Mouse (Mus musculus): Measurements from ENCODE around the gene Olfr914. TPM values are rescaled to one million over a fixed set of nuclear protein-coding genes. Genes with fewer than 3 reads are reported as not detected.

The Olfr914 gene
- polyA plus RNA-seq (2012; fragmentation: generic; extraction: Trizol): not detected
- long read RNA-seq, experiment 1: 0 reads
- long read RNA-seq, experiment 2: 0 reads

GRCm38 (mm10) chr9:38604802-38605201 is at the start of gene Olfr914:
Gene Olfr914, plus strand, starts transcription at chr9:38605102.
- no peaks in the 10 kb centered on the region for H3K27me3 ChIP-seq (ENCODE audit: control insufficient read depth, insufficient read depth, insufficient read length)
- H3K79me2 ChIP-seq (ENCODE audit: control insufficient read depth, insufficient read depth): no peaks in the 10 kb centered on the region
- TF ChIP-seq USF1 (IDR thresholded peaks at IDR 0.05; ENCODE audit: low read depth) (no peak), CTCF (IDR thresholded peaks at IDR 0.05; ENCODE audit: control insufficient read depth, insufficient read depth, insufficient read length) (no peak), CEBPB (IDR thresholded peaks at IDR 0.05; ENCODE audit: low read depth) (no peak), MYOG (IDR thresholded peaks at IDR 0.05; ENCODE audit: control insufficient read depth, extremely low read depth, insufficient read length) (no peak), FOSL1 (IDR thresholded peaks at IDR 0.05; ENCODE audit: insufficient read depth, low read length, poor library complexity, severe bottlenecking) (no peak), MYOD1 (IDR thresholded peaks at IDR 0.05; ENCODE audit: control insufficient read depth, insufficient read length, low read depth) (no peak), MAX (IDR thresholded peaks at IDR 0.05) (no peak)
- no peaks in the 10 kb centered on the region for H3K79me3 ChIP-seq (ENCODE audit: low read depth)
- no peak within 1 kb of the TSS for H3K4me3 ChIP-seq (ENCODE audit: insufficient read depth, poor library complexity, severe bottlenecking)
- H3ac ChIP-seq (ENCODE audit: control insufficient read depth, insufficient read length, low read depth): no peak within 1 kb of the TSS
- no peaks in the 10 kb centered on the region for H3K36me3 ChIP-seq (ENCODE audit: control insufficient read depth, insufficient read depth)

DNA sequence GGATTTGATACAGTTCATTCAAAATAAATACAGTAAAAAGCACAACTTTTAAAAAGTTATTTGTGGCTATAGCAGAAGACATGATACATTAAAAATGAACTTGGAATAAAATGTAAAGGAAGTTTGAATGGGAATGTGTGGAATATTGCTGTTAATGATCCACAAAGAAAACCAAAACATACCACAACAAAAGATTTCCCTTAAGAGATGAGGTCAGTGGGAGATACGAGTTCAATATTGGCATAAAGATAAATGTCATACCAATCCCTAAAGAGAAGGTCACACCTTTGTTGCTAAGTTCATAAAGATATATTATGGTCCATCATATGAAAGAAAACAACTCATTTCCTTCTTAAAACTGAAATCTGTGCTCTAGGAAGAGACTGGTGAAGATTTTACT is 25.0 kb upstream of the Olfr914 start, which contains the start of gene Olfr912:
TSS of gene Olfr912 (plus strand) at position 301 of the 400 bp plus-strand sequence.
- H3K79me2 ChIP-seq (ENCODE audit: control insufficient read depth, insufficient read depth): no peaks in the 10 kb centered on the region
- TF ChIP-seq FOSL1 (IDR thresholded peaks at IDR 0.05; ENCODE audit: insufficient read depth, low read length, poor library complexity, severe bottlenecking) (no peak), USF1 (IDR thresholded peaks at IDR 0.05; ENCODE audit: low read depth) (no peak)
- H3ac ChIP-seq (ENCODE audit: control insufficient read depth, insufficient read length, low read depth): no peak within 1 kb of the TSS

GRCm38 (mm10) chr9:38591056-38591455 is 13.8 kb upstream of the Olfr914 start:
- H3K36me3 ChIP-seq (ENCODE audit: control insufficient read depth, insufficient read depth): no peaks in the 10 kb centered on the region
- no peaks in the 10 kb centered on the region for H3K79me2 ChIP-seq (ENCODE audit: control insufficient read depth, insufficient read depth)
- H3K4me3 ChIP-seq (ENCODE audit: insufficient read depth, poor library complexity, severe bottlenecking): no peak overlapping the region
- TF ChIP-seq FOSL1 (IDR thresholded peaks at IDR 0.05; ENCODE audit: insufficient read depth, low read length, poor library complexity, severe bottlenecking) (no peak), USF1 (IDR thresholded peaks at IDR 0.05; ENCODE audit: low read depth) (no peak), CEBPB (IDR thresholded peaks at IDR 0.05; ENCODE audit: low read depth) (no peak), CTCF (IDR thresholded peaks at IDR 0.05; ENCODE audit: control insufficient read depth, insufficient read depth, insufficient read length) (no peak), MAX (IDR thresholded peaks at IDR 0.05) (no peak), MYOD1 (IDR thresholded peaks at IDR 0.05; ENCODE audit: control insufficient read depth, insufficient read length, low read depth) (no peak), MYOG (IDR thresholded peaks at IDR 0.05; ENCODE audit: control insufficient read depth, extremely low read depth, insufficient read length) (no peak)
- H3K27me3 ChIP-seq (ENCODE audit: control insufficient read depth, insufficient read depth, insufficient read length): no peaks in the 10 kb centered on the region
- H3ac ChIP-seq (ENCODE audit: control insufficient read depth, insufficient read length, low read depth): no peak overlapping the region
- no peaks in the 10 kb centered on the region for H3K79me3 ChIP-seq (ENCODE audit: low read depth)

More for the DNA sequence above, 25.0 kb upstream of the Olfr914 start, which contains the start of gene Olfr912:
- H3K79me3 ChIP-seq (ENCODE audit: low read depth): no peaks in the 10 kb centered on the region
- H3K27me3 ChIP-seq (ENCODE audit: control insufficient read depth, insufficient read depth, insufficient read length): no peaks in the 10 kb centered on the region
- H3K4me3 ChIP-seq (ENCODE audit: insufficient read depth, poor library complexity, severe bottlenecking): no peak within 1 kb of the TSS
- H3K36me3 ChIP-seq (ENCODE audit: control insufficient read depth, insufficient read depth): no peaks in the 10 kb centered on the region

DNA sequence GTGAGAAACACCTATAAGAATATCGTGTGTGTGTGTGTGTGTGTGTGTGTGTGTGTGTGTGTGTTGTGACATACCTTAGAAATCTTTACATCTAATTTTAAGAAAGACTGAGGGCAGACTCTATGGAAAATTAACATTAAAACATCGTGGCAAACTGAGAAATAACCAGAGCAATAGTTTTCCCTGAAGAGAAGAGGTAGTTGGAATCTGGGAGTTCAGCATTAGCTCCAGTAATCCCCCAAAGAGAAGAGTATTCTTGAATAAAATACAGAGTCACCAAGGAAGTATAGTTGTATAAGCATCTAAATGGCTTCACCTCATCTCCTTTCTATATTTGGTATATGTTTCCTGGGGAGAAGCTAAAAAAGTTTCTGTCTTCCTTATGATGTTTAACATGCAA is 12.4 kb upstream of the Olfr914 start, which contains the start of gene Olfr913:
TSS of gene Olfr913 (plus strand) at position 301 of the 400 bp plus-strand sequence.
- Histone ChIP-seq H3K36me3 (ENCODE audit: control insufficient read depth, insufficient read depth) (no peaks in the 10 kb centered on the region), H3K27me3 (ENCODE audit: control insufficient read depth, insufficient read depth, insufficient read length) (no peaks in the 10 kb centered on the region), H3K4me3 (ENCODE audit: insufficient read depth, poor library complexity, severe bottlenecking) (no peak within 1 kb of the TSS), H3K79me3 (ENCODE audit: low read depth) (no peaks in the 10 kb centered on the region), H3K79me2 (ENCODE audit: control insufficient read depth, insufficient read depth) (no peaks in the 10 kb centered on the region), H3ac (ENCODE audit: control insufficient read depth, insufficient read length, low read depth) (no peak within 1 kb of the TSS)
- no peak for TF ChIP-seq CEBPB (IDR thresholded peaks at IDR 0.05; ENCODE audit: low read depth)
- no peak for TF ChIP-seq FOSL1 (IDR thresholded peaks at IDR 0.05; ENCODE audit: insufficient read depth, low read length, poor library complexity, severe bottlenecking)
- TF ChIP-seq CTCF (IDR thresholded peaks at IDR 0.05; ENCODE audit: control insufficient read depth, insufficient read depth, insufficient read length): no peak
- no peak for TF ChIP-seq MAX (IDR thresholded peaks at IDR 0.05)
- no peak for TF ChIP-seq MYOG (IDR thresholded peaks at IDR 0.05; ENCODE audit: control insufficient read depth, extremely low read depth, insufficient read length)
- TF ChIP-seq MYOD1 (IDR thresholded peaks at IDR 0.05; ENCODE audit: control insufficient read depth, insufficient read length, low read depth): no peak

DNA sequence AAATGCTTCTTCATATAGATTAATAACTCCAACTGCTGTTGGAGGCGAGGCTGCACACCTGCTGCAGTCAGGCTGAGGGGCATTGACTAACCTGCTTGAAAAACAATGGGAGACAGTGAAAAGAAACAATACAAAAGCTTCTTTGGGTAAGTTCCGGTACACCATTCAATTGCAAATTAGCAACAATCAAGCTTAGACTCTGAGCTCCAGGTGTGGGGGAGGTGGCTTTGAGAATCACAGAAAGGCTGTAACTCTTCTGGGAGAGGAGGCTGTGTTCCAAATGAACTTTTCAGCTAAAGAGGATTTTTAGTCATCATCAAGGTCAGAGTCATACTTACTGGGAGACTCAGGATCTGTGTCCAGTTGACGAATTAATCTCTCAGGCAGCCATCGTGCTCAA is 27.5 kb downstream of the Olfr914 start:
- Histone ChIP-seq H3ac (ENCODE audit: control insufficient read depth, insufficient read length, low read depth) (no peak overlapping the region), H3K79me3 (ENCODE audit: low read depth) (no peaks in the 10 kb centered on the region), H3K79me2 (ENCODE audit: control insufficient read depth, insufficient read depth) (no peaks in the 10 kb centered on the region), H3K4me3 (ENCODE audit: insufficient read depth, poor library complexity, severe bottlenecking) (no peak overlapping the region), H3K36me3 (ENCODE audit: control insufficient read depth, insufficient read depth) (no peaks in the 10 kb centered on the region), H3K27me3 (ENCODE audit: control insufficient read depth, insufficient read depth, insufficient read length) (no peaks in the 10 kb centered on the region)
- TF ChIP-seq CEBPB (IDR thresholded peaks at IDR 0.05; ENCODE audit: low read depth) (no peak), USF1 (IDR thresholded peaks at IDR 0.05; ENCODE audit: low read depth) (no peak), CTCF (IDR thresholded peaks at IDR 0.05; ENCODE audit: control insufficient read depth, insufficient read depth, insufficient read length) (no peak), MYOG (IDR thresholded peaks at IDR 0.05; ENCODE audit: control insufficient read depth, extremely low read depth, insufficient read length) (no peak), MAX (IDR thresholded peaks at IDR 0.05) (no peak), FOSL1 (IDR thresholded peaks at IDR 0.05; ENCODE audit: insufficient read depth, low read length, poor library complexity, severe bottlenecking) (no peak), MYOD1 (IDR thresholded peaks at IDR 0.05; ENCODE audit: control insufficient read depth, insufficient read length, low read depth) (no peak)

DNA sequence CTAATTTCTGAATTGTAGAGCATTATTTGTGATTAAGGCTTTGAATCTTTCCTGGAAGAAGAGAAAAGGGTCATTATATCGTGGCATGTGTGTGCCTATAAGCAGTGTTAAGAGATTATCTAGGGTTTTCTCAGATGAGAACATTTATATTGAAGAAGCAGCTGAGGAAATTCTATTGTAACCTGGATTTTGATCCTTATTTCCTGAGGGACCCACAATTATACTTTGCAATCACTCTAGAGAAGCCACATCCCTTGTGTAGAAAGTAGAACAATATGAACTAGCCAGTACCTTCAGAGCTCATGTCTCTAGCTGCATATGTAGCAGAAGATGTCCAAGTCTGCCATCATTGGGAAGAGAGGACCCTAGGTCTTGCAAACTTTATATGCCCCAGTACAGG is 54.9 kb downstream of the Olfr914 start, which contains the start of gene Olfr916:
TSS of gene Olfr916 (minus strand) at position 101 of the 400 bp plus-strand sequence.
- H3K4me3 ChIP-seq (ENCODE audit: insufficient read depth, poor library complexity, severe bottlenecking): no peak within 1 kb of the TSS
- no peaks in the 10 kb centered on the region for H3K79me3 ChIP-seq (ENCODE audit: low read depth)
- no peaks in the 10 kb centered on the region for H3K79me2 ChIP-seq (ENCODE audit: control insufficient read depth, insufficient read depth)
- H3K36me3 ChIP-seq (ENCODE audit: control insufficient read depth, insufficient read depth): no peaks in the 10 kb centered on the region
- TF ChIP-seq MYOD1 (IDR thresholded peaks at IDR 0.05; ENCODE audit: control insufficient read depth, insufficient read length, low read depth) (no peak), USF1 (IDR thresholded peaks at IDR 0.05; ENCODE audit: low read depth) (no peak), FOSL1 (IDR thresholded peaks at IDR 0.05; ENCODE audit: insufficient read depth, low read length, poor library complexity, severe bottlenecking) (no peak), MAX (IDR thresholded peaks at IDR 0.05) (no peak), MYOG (IDR thresholded peaks at IDR 0.05; ENCODE audit: control insufficient read depth, extremely low read depth, insufficient read length) (no peak), CTCF (IDR thresholded peaks at IDR 0.05; ENCODE audit: control insufficient read depth, insufficient read depth, insufficient read length) (no peak), CEBPB (IDR thresholded peaks at IDR 0.05; ENCODE audit: low read depth) (no peak)
- H3K27me3 ChIP-seq (ENCODE audit: control insufficient read depth, insufficient read depth, insufficient read length): no peaks in the 10 kb centered on the region
- no peak within 1 kb of the TSS for H3ac ChIP-seq (ENCODE audit: control insufficient read depth, insufficient read length, low read depth)
